Mouse (Mus musculus) right cerebral cortex, adult 2 months (tissue): Measurements from ENCODE around the gene Irf2bp2.
A peak's percentile ranks its signal among the peaks of the same experiment; 100 is the strongest.

Source experiments
- DNase-seq, 2 experiments: peaks; one replicate each; pipeline ENCODE4 v3.0.0; 2021 to 2022; ENCODE audit warnings: low spot score in 2 of 2

Irf2bp2 gene

DNA sequence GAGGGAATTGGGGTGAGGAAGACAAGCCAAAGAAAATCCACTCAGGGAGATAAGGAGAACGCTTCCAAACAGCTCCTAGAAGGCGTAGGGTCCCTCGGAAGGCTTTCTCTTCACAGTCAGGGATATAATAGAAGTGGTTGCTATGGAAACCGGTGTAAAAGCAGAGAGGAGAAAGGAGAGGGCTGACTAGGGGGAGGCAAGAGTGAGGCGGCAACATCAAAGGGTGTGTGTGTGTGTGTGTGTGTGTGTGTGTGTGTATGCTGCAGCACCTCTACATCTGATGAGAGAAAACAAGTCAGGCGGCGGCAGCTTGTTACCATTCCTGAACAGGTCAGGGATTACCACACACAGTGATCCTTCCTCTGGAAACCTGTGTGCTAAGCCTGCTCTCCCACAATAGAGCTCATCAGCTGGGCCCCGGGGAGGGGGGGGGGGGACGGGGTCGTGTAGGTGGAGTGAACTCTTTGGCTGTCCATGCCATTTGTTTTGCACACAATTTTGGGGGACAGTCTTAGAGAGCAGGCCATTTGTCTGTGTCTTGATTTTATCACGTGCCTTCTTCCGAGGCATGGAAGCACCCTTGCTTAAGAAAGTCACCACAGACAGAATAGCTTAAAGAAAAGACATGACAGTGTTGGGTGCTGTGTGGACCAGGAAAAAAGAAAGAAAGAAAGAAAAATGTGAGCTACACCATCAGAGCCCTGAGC is 55.0 kb downstream of the Irf2bp2 start:
- peak; percentile 78 to 83 for DNase-seq
